Mouse (Mus musculus): Measurements from ENCODE around the gene Cct8. TPM values are rescaled to one million over a fixed set of nuclear protein-coding genes. Genes with fewer than 3 reads are reported as not detected.

The Cct8 gene
- polyA plus RNA-seq (2012; ENCODE audit: insufficient read depth, insufficient read length, missing spikeins) = 97.1 and 112 TPM in 2 replicates

DNA sequence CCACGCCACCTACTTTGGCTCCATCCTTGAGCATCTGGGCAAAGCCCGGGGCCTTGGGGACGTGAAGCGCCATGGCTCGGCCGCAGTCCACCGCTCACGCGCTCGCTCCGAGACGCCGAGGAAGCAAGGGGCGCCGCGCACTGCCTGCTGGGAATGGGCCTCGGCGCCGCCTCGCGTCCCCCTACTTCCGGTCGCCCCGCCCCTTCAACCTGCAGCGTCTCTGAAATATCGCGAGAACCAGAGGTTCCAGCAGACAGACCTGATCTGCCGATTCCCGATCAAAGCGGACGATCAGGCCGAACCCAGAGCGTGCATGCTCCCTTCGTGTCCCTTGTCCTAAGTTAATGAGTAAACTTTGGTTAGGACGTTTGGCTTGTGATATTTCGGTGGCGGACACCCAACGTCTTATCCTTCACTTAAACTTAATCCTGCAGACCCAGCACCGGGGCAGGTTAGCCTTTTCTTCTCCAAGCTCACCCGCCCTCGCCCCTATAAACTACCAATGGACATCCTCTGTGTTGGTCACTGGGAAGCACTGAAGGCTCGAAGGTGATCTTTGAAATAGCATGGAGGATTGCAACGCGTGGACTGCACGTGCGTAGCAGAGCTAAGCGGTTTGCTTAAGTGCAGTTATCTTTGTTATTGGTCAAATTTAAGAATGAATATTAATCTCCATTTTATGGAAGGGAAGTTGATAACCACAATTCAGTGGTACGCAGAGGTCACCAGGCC, at the start of gene Cct8:
Gene Cct8, minus strand, starts transcription at position 158 of the 732 bp plus-strand sequence.
- peak within 1 kb of the TSS; percentile 83 for H3K27ac ChIP-seq (ENCODE audit: insufficient read depth, low read depth, low read length)
- no peak for TF ChIP-seq CTCF (IDR thresholded peaks at IDR 0.05; ENCODE audit: low read depth, low read length)
- no peak for TF ChIP-seq POLR2A (IDR thresholded peaks at IDR 0.05; ENCODE audit: borderline replicate concordance, low read depth, low read length)
- H3K4me1 ChIP-seq (ENCODE audit: control insufficient read depth, insufficient read depth, low read length) = peaks cover 9% of the 10 kb centered on the region
- peak within 1 kb of the TSS; percentile 96 for H3K4me3 ChIP-seq (ENCODE audit: insufficient read depth, low read length)

DNA sequence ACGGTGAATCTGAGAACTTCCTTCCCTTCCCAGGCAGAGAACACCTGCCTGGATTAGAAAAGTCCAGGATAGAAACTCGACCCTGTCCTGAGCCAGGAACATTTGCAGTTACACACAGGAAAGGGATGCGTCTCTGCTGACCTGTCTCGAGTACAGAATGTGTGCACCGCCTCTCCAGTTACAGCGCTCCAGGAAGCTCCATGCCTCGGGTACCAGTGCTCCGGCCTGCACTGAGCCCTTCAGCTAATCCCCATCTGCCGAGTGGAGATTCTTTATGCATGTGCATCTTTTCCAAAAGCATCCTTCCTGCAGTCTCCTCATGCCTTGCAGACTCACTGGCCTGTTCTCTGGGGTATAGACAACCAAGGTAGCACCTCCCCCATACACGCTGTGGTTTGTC, 33.1 kb upstream of the Cct8 start:
- TF ChIP-seq CTCF (IDR thresholded peaks at IDR 0.05; ENCODE audit: low read depth, low read length) (no peak), POLR2A (IDR thresholded peaks at IDR 0.05; ENCODE audit: borderline replicate concordance, low read depth, low read length) (no peak)
- Histone ChIP-seq H3K4me3 (ENCODE audit: insufficient read depth, low read length) (no peak overlapping the region), H3K27ac (ENCODE audit: insufficient read depth, low read depth, low read length) (no peak overlapping the region), H3K4me1 (ENCODE audit: control insufficient read depth, insufficient read depth, low read length) (no peaks in the 10 kb centered on the region)

DNA sequence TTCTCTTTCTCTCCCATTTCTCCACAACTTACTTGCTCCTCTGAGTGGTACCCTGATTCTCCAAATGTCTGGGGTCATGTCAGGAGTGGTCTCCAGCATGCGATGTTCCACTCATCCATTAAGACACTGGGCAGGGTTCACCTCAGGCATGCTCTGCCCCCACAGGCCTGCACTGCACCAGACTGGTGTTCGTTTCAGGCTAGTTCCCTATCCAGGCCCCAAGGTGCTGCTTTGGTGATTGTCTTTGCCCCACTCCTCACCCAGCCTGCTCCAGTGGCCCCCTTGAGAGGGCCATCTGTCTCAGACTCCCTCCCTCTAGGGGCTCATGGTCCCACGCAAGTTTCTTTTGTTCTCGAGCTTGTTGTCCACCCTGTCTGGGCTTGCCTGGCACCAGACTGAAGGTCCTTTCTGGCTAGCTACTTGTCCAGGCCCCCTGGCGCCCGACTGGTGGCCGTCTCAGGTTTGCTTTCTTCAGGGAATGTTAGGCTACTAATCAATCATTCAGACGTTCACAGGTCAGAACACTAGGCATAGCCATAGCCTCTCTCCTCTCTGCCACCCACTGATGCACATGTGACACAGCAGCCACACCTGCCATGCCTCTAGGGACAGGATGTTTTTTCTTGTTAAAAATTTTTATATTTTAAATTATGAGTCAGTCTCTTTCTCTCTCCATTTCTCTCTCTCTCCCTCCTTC, 32.0 kb upstream of the Cct8 start:
- TF ChIP-seq CTCF (IDR thresholded peaks at IDR 0.05; ENCODE audit: low read depth, low read length) = no peak
- no peak for TF ChIP-seq POLR2A (IDR thresholded peaks at IDR 0.05; ENCODE audit: borderline replicate concordance, low read depth, low read length)
- Histone ChIP-seq H3K4me1 (ENCODE audit: control insufficient read depth, insufficient read depth, low read length) (no peaks in the 10 kb centered on the region), H3K27ac (ENCODE audit: insufficient read depth, low read depth, low read length) (no peak overlapping the region), H3K4me3 (ENCODE audit: insufficient read depth, low read length) (no peak overlapping the region)

DNA sequence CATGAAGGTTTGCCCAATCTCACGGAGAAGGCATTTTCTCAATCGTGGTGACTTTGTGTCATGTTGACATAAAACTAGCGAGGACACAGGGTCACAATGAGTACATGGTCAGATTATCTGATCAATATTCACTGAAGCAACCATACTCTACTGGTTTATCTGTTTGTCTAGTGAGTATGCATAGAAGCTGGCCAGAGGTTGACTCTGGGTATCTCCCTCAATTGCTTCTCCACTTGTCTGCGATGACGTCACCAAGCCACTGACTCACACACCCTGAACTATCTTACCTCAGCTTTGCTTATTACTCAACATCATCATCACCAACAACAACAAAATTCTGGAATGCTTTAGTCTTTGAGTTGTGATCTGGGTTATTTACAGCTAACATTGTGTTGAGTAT, 28.6 kb upstream of the Cct8 start:
- Histone ChIP-seq H3K4me1 (ENCODE audit: control insufficient read depth, insufficient read depth, low read length) (no peaks in the 10 kb centered on the region), H3K27ac (ENCODE audit: insufficient read depth, low read depth, low read length) (no peak overlapping the region), H3K4me3 (ENCODE audit: insufficient read depth, low read length) (no peak overlapping the region)
- TF ChIP-seq POLR2A (IDR thresholded peaks at IDR 0.05; ENCODE audit: borderline replicate concordance, low read depth, low read length) (no peak), CTCF (IDR thresholded peaks at IDR 0.05; ENCODE audit: low read depth, low read length) (no peak)

DNA sequence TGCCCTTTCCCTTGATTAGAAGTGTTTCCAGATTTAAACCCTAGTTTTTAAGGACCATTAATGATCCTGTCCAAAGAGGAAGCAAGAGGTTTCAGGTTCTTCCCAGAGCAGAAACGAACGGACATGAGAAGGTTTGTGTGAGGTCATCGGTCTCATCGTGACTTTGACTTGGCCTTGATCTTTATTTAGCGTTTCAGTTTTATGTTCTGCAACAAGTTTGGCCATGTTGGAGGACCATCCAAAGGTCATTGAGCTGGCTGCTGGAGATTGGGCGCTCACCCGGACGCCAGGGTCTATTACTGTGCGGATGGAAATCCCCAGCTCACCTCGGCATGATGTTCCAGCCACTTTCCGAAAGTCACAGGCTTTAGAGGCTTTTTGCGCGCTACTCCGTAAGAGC, 16.7 kb upstream of the Cct8 start:
- TF ChIP-seq POLR2A (IDR thresholded peaks at IDR 0.05; ENCODE audit: borderline replicate concordance, low read depth, low read length) (no peak), CTCF (IDR thresholded peaks at IDR 0.05; ENCODE audit: low read depth, low read length) (no peak)
- Histone ChIP-seq H3K27ac (ENCODE audit: insufficient read depth, low read depth, low read length) (no peak overlapping the region), H3K4me1 (ENCODE audit: control insufficient read depth, insufficient read depth, low read length) (no peaks in the 10 kb centered on the region), H3K4me3 (ENCODE audit: insufficient read depth, low read length) (no peak overlapping the region)

DNA sequence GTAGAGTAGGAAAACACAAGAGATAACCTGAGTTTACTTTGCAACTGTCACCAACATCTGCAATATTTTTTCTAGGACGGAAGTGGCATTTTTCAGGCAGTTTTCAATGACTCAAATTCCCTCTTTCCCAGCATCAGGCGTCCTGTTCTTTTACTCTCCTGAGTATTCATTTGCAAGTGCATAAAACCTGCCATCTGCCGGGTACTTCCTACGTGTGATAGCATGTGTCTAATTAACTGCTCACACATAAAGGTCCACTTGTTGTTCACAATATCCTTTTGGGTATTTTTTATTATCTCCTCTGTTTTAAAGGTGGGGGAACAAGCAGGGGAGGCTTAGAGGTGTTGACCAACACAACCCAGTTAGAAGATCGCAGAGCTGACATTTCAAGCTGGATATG, 16.0 kb upstream of the Cct8 start:
- no peak overlapping the region for H3K4me3 ChIP-seq (ENCODE audit: insufficient read depth, low read length)
- no peaks in the 10 kb centered on the region for H3K4me1 ChIP-seq (ENCODE audit: control insufficient read depth, insufficient read depth, low read length)
- H3K27ac ChIP-seq (ENCODE audit: insufficient read depth, low read depth, low read length) = no peak overlapping the region
- TF ChIP-seq CTCF (IDR thresholded peaks at IDR 0.05; ENCODE audit: low read depth, low read length) = no peak
- TF ChIP-seq POLR2A (IDR thresholded peaks at IDR 0.05; ENCODE audit: borderline replicate concordance, low read depth, low read length) = no peak

DNA sequence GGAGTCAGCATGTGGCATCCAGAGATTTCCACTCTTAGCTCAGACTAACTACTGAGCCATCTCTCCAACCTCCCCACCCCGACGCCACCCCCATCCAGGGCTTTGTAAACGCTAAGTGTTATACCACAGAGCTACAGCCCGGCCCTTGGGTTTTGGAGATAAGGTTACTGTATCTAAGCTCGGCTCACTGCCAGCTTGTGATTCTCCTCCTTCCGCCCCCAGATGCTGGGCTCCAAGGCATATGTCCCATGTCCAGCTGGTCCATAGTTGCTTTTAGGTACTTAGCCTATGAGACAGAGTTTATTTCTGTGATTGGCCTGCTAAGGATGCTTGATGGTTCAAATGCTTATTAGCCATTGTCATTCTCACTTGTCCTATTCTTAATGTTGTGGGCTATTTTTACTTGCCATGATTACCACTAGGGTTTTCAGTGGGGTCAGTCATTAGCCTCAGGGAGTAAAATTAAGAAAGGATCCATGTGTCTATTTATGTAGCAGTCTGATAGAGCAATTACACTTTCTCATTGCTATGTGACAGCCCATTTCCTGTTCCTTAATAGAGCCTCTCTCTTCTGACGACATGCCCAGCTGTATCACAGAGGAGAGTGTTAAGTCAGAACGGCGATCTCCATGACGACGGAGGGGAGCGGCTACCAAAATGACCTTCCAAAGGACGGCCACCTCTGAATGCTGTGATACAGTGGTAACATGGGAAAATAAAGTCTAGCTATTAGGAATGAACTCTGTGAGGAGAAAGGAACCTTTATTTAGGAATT, 5.8 kb upstream of the Cct8 start:
- TF ChIP-seq CTCF (IDR thresholded peaks at IDR 0.05; ENCODE audit: low read depth, low read length) (no peak), POLR2A (IDR thresholded peaks at IDR 0.05; ENCODE audit: borderline replicate concordance, low read depth, low read length) (no peak)
- Histone ChIP-seq H3K27ac (ENCODE audit: insufficient read depth, low read depth, low read length) (no peak overlapping the region), H3K4me3 (ENCODE audit: insufficient read depth, low read length) (no peak overlapping the region), H3K4me1 (ENCODE audit: control insufficient read depth, insufficient read depth, low read length) (peaks cover 7% of the 10 kb centered on the region)

DNA sequence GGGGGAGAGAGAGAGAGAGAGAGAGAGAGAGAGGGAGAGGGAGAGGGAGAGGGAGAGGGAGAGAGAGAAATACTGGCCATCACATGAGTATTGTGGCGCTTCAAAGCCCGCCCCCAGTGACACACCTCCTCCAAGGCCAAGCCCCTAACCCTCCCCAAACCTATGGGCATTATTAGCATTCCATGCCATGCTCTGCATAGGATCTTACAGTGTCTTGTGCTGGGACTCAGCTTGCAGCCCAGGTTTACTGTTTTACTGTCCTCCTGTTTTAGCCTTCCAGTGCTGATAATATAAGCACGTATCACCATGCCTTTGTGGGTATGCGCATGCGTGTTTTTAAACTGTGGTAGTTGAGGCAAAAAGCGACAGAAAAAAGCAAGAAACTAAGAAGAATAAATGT, 3.9 kb upstream of the Cct8 start:
- Histone ChIP-seq H3K4me3 (ENCODE audit: insufficient read depth, low read length) (no peak overlapping the region), H3K27ac (ENCODE audit: insufficient read depth, low read depth, low read length) (no peak overlapping the region), H3K4me1 (ENCODE audit: control insufficient read depth, insufficient read depth, low read length) (peaks cover 7% of the 10 kb centered on the region)
- TF ChIP-seq CTCF (IDR thresholded peaks at IDR 0.05; ENCODE audit: low read depth, low read length) (no peak), POLR2A (IDR thresholded peaks at IDR 0.05; ENCODE audit: borderline replicate concordance, low read depth, low read length) (no peak)

DNA sequence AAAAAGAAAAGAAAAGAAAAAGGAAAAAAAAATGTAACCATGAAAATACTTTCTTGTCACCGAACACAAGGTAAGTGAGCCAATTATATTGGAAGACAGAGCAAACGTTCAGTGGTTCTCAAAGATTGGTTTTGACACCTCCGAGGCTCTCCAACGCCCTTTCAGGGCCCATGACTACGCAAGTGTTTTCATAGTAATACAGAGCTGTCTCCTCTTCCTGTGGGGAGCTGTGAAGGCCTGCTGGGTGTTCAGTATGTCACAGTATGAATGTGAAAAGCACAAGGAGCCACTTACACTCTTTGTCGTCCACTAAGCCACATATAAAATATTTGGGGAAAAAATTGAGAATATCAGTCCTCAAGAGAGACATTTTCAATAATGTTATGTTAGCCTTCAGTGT, 1.5 kb upstream of the Cct8 start:
- Histone ChIP-seq H3K4me3 (ENCODE audit: insufficient read depth, low read length) (no peak overlapping the region), H3K4me1 (ENCODE audit: control insufficient read depth, insufficient read depth, low read length) (peaks cover 13% of the 10 kb centered on the region), H3K27ac (ENCODE audit: insufficient read depth, low read depth, low read length) (no peak overlapping the region)
- no peak for TF ChIP-seq POLR2A (IDR thresholded peaks at IDR 0.05; ENCODE audit: borderline replicate concordance, low read depth, low read length)
- no peak for TF ChIP-seq CTCF (IDR thresholded peaks at IDR 0.05; ENCODE audit: low read depth, low read length)

All from bone marrow macrophage, adult 2 months (primary cell).